Mouse (Mus musculus): Measurements from ENCODE around the gene Tusc2. TPM values are rescaled to one million over a fixed set of nuclear protein-coding genes. Genes with fewer than 3 reads are reported as not detected.

Tusc2 gene
- total and polyA plus RNA-seq, 3 experiments = 52.2 to 94.1 (median 57.5) TPM

DNA sequence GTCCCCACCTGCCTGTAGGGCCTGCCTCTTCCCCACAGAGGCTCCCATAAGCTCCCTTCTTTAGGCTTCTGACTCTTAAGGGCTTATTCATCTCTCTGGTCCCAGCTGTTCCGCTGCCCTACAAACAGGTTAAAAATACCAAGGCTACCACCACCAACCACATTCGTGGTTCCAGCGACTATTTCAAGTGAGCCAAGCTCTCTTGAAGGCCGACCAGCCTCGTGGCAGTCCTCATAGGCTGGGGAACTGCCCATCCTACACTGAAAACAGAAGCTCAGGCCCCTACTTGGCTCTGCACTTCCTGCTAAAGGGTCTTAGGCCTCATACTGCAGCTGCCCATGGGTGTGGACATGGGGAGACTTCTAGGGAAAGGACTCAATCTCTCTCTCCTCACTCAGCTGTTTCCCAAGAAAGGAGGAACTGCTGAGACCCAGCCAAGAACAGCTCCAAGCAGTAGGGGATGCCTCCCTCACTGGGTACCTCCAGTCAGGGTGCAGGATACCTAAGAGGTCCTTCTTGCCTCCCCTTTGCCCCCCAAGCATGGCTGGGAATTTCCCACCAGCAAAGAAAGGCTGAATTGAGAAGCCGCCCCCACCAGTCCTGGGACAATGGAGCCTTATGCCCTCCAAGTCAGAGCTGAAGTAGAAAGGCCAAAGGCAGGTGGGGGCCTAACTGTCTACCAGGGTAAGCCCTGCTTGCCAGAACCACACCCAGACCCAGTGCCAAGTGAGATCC lies 48.6 kb downstream of the Tusc2 start:
- DNase-seq = no peak

DNA sequence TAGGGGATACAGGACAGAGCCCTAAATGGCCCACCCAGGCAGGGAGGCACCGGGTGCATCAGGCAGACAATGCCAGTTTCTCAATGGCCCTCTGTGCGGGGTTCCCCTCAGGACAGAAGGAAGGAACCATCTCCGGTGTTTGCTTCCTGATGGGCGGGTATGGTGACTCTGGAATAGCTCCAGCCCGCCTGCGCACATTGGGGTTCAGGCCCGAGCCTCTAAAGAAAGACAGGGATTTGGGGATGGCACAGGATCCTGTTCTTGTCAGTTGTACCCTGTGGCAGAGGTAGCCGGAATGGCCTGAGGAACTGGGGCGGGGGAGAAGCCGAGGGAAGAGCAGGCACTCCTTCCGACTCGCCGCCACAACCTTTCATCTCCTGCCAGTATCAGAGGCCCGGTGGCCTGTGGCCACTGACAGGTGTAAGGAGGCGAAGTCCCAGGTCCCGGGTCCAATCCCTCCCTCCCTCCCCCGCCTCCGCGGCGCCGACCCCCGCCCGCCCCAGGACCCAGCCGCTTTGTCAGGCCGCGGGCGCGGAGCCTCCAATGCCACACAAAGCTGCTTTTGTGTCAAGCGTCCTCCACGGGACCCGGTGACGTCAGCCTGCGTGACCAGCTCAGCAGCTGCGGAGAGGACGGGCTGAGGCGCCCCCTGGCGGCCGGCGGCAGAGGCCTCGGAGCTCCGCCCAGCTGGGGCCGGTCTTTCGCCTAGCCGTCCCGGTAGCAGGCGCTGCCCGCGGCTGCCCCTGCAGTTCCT lies 49.3 kb downstream of the Tusc2 start:
- peak; percentile 99 for DNase-seq

DNA sequence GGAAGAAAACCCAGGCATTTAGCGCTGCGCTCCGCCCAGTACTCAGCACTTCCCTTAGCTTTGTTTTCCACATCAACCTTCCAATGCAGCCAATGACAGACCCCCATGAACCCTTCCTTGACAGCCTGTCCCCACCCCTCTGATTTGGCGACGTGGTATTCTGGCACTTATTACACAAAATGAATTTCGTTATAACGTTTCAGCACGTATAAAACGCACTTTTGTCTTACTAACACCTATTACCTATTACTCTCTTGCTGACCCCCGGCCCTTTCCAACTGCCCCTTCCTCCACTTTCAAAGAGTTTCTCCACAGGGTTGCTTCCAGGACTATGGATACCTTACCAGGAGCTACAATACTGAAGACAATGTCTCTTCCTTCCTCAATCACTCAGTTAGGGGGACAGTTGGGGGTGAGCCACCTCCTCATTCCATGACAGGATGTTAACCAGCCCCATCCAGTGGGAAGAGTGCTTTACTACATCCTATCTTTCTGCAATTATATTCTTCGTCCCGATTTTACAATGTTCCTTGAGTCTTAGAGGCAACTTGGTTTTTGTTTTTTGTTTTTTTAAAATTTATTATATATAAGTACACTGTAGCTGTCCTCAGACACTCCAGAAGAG lies 50.0 kb downstream of the Tusc2 start:
- DNase-seq = no peak

DNA sequence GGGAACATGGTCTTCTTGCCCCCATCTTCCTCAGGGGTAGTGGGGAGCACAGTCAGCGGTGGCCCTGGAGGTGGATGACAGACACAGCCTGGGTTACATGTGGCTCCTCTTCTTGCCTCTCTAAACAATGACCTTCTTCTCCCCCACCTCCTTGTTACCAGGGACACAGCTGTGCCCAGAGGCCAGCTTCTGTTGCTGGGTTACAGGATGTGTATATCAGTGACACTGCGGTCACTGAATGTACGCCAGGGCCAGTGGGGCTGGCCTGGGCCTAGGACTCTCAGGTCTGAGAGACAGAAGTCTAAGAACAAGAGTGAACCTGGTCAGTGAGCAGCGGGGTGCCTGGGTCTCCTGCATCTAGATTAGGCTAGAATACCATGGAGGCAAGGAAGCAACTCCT lies 52.0 kb downstream of the Tusc2 start:
- DNase-seq = no peak

Other genes with a start within 250 kb of the Tusc2 start
- gene Hemk1, start 224.9 kb upstream of the Tusc2 start, total RNA-seq (2021) = 10 to 100 TPM; 17.5 to 17.7 TPM
- 23.5 and 25.5 TPM in 2 replicates for gene Hemk1, start 224.9 kb upstream of the Tusc2 start, polyA plus RNA-seq (2012; rRNA removed)
- gene 6430571L13Rik, start 222.7 kb upstream of the Tusc2 start, total RNA-seq (2021) = 1 to 10 TPM in 1 of 2 experiments, under 1 TPM in 1; 0.69 to 1.9 TPM
- gene 6430571L13Rik, start 222.7 kb upstream of the Tusc2 start, polyA plus RNA-seq (2012; rRNA removed) = 1.3 and 1.4 TPM in 2 replicates
- 1 to 10 TPM; 6.9 to 7.1 TPM for gene Cacna2d2, start 163.6 kb upstream of the Tusc2 start, total RNA-seq (2021)
- gene Cacna2d2, start 163.6 kb upstream of the Tusc2 start, polyA plus RNA-seq (2012; rRNA removed) = 12.1 and 14.7 TPM in 2 replicates
- gene Tmem115, start 29.3 kb upstream of the Tusc2 start, total RNA-seq (2021) = 10 to 100 TPM; 43.2 to 48.1 TPM
- gene Tmem115, start 29.3 kb upstream of the Tusc2 start, polyA plus RNA-seq (2012; rRNA removed) = 84.2 and 96.5 TPM in 2 replicates
- 10 to 100 TPM; 14.6 to 22.0 TPM for gene Cyb561d2, start 21.1 kb upstream of the Tusc2 start, total RNA-seq (2021)
- gene Cyb561d2, start 21.1 kb upstream of the Tusc2 start, polyA plus RNA-seq (2012; rRNA removed) = 59.1 and 68.0 TPM in 2 replicates
- gene Nprl2, start 21.0 kb upstream of the Tusc2 start, total RNA-seq (2021) = 10 to 100 TPM; 27.9 to 31.5 TPM
- 24.2 and 31.9 TPM in 2 replicates for gene Nprl2, start 21.0 kb upstream of the Tusc2 start, polyA plus RNA-seq (2012; rRNA removed)
- gene Zmynd10, start 16.0 kb upstream of the Tusc2 start, total RNA-seq (2021) = under 1 TPM; 0.45 to 0.52 TPM
- 0.37 and 0.61 TPM in 2 replicates for gene Zmynd10, start 16.0 kb upstream of the Tusc2 start, polyA plus RNA-seq (2012; rRNA removed)
- 10 to 100 TPM; 15.5 to 18.6 TPM for gene Rassf1, start 11.7 kb upstream of the Tusc2 start, total RNA-seq (2021)
- gene Rassf1, start 11.7 kb upstream of the Tusc2 start, polyA plus RNA-seq (2012; rRNA removed) = 15.3 and 16.7 TPM in 2 replicates
- gene Hyal2, start 4.7 kb downstream of the Tusc2 start, total RNA-seq (2021) = 10 to 100 TPM; 36.8 to 52.8 TPM
- gene Hyal2, start 4.7 kb downstream of the Tusc2 start, polyA plus RNA-seq (2012; rRNA removed) = 92.1 and 102 TPM in 2 replicates
- gene Hyal1, start 13.7 kb downstream of the Tusc2 start, total RNA-seq (2021) = 10 to 100 TPM; 13.7 to 15.2 TPM
- 6.3 and 7.0 TPM in 2 replicates for gene Hyal1, start 13.7 kb downstream of the Tusc2 start, polyA plus RNA-seq (2012; rRNA removed)
- gene Naa80, start 15.6 kb downstream of the Tusc2 start, total RNA-seq (2021) = 10 to 100 TPM; 15.9 to 19.2 TPM
- 111 TPM in 2 replicates for gene Naa80, start 15.6 kb downstream of the Tusc2 start, polyA plus RNA-seq (2012; rRNA removed)
- 1 to 10 TPM; 1.3 to 1.4 TPM for gene Hyal3, start 17.6 kb downstream of the Tusc2 start, total RNA-seq (2021)
- gene Hyal3, start 17.6 kb downstream of the Tusc2 start, polyA plus RNA-seq (2012; rRNA removed) = 1.8 and 2.2 TPM in 2 replicates
- gene Ifrd2, start 24.4 kb downstream of the Tusc2 start, total RNA-seq (2021) = 10 to 100 TPM; 36.0 to 41.7 TPM
- 67.3 and 80.0 TPM in 2 replicates for gene Ifrd2, start 24.4 kb downstream of the Tusc2 start, polyA plus RNA-seq (2012; rRNA removed)
- 1 to 10 TPM; 3.7 to 4.1 TPM for gene Sema3b, start 46.0 kb downstream of the Tusc2 start, total RNA-seq (2021)
- gene Sema3b, start 46.0 kb downstream of the Tusc2 start, polyA plus RNA-seq (2012; rRNA removed) = 8.3 and 10.4 TPM in 2 replicates
- 100 to 1,000 TPM; 198 to 278 TPM for gene Gnai2, start 72.1 kb downstream of the Tusc2 start, total RNA-seq (2021)
- 330 and 345 TPM in 2 replicates for gene Gnai2, start 72.1 kb downstream of the Tusc2 start, polyA plus RNA-seq (2012; rRNA removed)
- 1 to 10 TPM in 1 of 2 experiments, under 1 TPM in 1; 0.48 to 2.7 TPM for gene Slc38a3, start 106.3 kb downstream of the Tusc2 start, total RNA-seq (2021)
- gene Slc38a3, start 106.3 kb downstream of the Tusc2 start, polyA plus RNA-seq (2012; rRNA removed) = 1.7 and 4.1 TPM in 2 replicates
- gene Gnat1, start 116.5 kb downstream of the Tusc2 start, total RNA-seq (2021) = under 1 TPM in 1 of 2 experiments, not detected in 1; 0.37 TPM
- gene Gnat1, start 116.5 kb downstream of the Tusc2 start, polyA plus RNA-seq (2012; rRNA removed) = 0.10 and 0.16 TPM in 2 replicates
- 10 to 100 TPM; 27.2 to 34.8 TPM for gene Sema3f, start 147.2 kb downstream of the Tusc2 start, total RNA-seq (2021)
- gene Sema3f, start 147.2 kb downstream of the Tusc2 start, polyA plus RNA-seq (2012; rRNA removed) = 95.1 and 106 TPM in 2 replicates
- 100 to 1,000 TPM in 1 of 2 experiments, 10 to 100 TPM in 1; 67.1 to 124 TPM for gene Rbm5, start 207.7 kb downstream of the Tusc2 start, total RNA-seq (2021)
- 61.7 and 67.8 TPM in 2 replicates for gene Rbm5, start 207.7 kb downstream of the Tusc2 start, polyA plus RNA-seq (2012; rRNA removed)

Data from adrenal gland, adult 2 months (tissue).